Mouse (Mus musculus) hindbrain, embryonic 12.5 days (tissue): ENCODE data around the gene Nupr1. TPM values are rescaled to one million over a fixed set of nuclear protein-coding genes. Genes with fewer than 3 reads are reported as not detected.
A peak's percentile ranks its signal among the peaks of the same experiment; 100 is the strongest.
"Not testable (repeated sequence)": the region's sequence is repeated elsewhere in the genome, so short reads cannot be mapped to it uniquely, and the experiment has no call there.

Source experiments
- ATAC-seq: fragments of 200-750 bp; cut with Nextera tagmentation; 2 replicates; pipeline ENCODE4 v1.8.0; 2017; ENCODE audit warnings: moderate TSS enrichment; ENCODE audit not compliant: low FRiP score
- H3K27ac ChIP-seq: fragments of 300-500 bp; sonication (generic); 2 replicates; pipeline ENCODE4 v1.5.1; 2016; ENCODE audit warnings: mild to moderate bottlenecking
- H3K27me3 ChIP-seq: fragments of 300-500 bp; sonication (generic); 2 replicates; pipeline ENCODE4 v1.6.1; 2016; ENCODE audit warnings: mild to moderate bottlenecking
- H3K36me3 ChIP-seq: fragments of 300-500 bp; sonication (generic); 2 replicates; pipeline ENCODE4 v1.6.1; 2016; ENCODE audit warnings: mild to moderate bottlenecking
- H3K4me1 ChIP-seq: fragments of 300-500 bp; sonication (generic); 2 replicates; pipeline ENCODE4 v1.6.1; 2016
- H3K4me2 ChIP-seq: fragments of 300-500 bp; sonication (generic); replicated peaks from 2 replicates; pipeline ENCODE4 v1.6.1; 2016; ENCODE audit warnings: mild to moderate bottlenecking
- H3K4me3 ChIP-seq: fragments of 300-500 bp; sonication (generic); 2 replicates; pipeline ENCODE4 v1.5.1; 2016; ENCODE audit warnings: mild to moderate bottlenecking
- H3K9ac ChIP-seq: fragments of 300-500 bp; sonication (generic); 2 replicates; pipeline ENCODE4 v1.6.1; 2016; ENCODE audit warnings: mild to moderate bottlenecking, moderate library complexity
- H3K9me3 ChIP-seq: fragments of 300-500 bp; sonication (generic); replicated peaks from 2 replicates; pipeline ENCODE4 v1.6.1; 2016; ENCODE audit warnings: mild to moderate bottlenecking
- WGBS: fragments of 180-500 bp; shearing (Covaris S2); methylation state at CpG from one replicate; pipeline ENCODE4 v1.1.7; 2016; 5-methylcytosine and 5-hydroxymethylcytosine counted together
- polyA plus RNA-seq: library from polyadenylated mRNA; unstranded; fragments of >200 nt; fragmentation: Nextera tagmentation; extraction: Ambion mirVana; gene quantifications from 2 replicates; pipeline ENCODE4 v1.2.1, GENCODE M21; 2016

The Nupr1 gene
- polyA plus RNA-seq, 1 experiment from 2014 or later, result 3.8 TPM

DNA sequence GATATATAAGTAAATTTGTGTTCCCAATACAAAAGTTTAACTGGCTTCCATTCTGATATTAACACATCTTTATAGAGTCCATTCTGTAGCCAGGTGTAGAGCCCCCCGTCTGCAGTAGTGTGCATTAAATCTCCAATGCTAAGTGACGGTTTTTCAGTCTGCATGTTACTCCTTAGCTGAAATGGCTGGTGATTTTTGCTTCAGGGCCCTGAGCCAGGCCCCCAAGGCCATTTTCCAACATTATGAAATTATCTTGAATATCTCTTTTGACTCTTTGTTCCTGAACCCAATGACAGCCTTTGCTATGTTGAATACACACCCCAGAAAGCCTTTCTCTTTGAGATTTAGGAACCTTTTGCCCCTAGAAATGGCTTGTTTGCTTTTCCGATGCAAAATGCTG lies 29.1 kb upstream of the Nupr1 start:
- Histone ChIP-seq H3K27me3 (no peaks in the 10 kb centered on the region), H3K9ac (no peak overlapping the region), H3K36me3 (peaks cover 23% of the 10 kb centered on the region), H3K27ac (no peak overlapping the region), H3K4me3 (no peak overlapping the region), H3K4me2 (no peak overlapping the region), H3K4me1 (no peaks in the 10 kb centered on the region), H3K9me3 (no peaks in the 10 kb centered on the region)
- 92% methylated on average over 3 of the region's 3 CpGs for WGBS
- no peak for ATAC-seq

DNA sequence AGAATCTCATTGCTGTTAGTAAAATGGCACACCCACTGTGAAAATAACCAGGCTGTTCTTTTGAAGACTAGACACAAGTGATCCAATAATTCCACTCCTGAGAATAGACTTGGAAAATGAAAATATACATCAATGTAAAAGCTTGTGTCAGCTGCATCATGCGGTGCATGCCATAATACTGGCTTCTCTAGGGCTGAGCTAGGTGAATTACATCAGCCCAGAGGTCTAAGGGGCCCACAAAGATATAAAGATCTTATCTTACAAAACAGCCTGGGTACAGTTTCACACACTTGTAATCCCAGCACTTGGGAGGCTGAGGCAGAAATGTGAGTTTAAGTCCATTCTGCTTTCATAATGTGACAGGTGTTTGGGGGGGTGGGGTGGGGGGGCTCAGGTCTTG lies 26.9 kb upstream of the Nupr1 start:
- Histone ChIP-seq H3K4me3 (no peak overlapping the region), H3K4me1 (no peaks in the 10 kb centered on the region), H3K4me2 (no peak overlapping the region), H3K27ac (no peak overlapping the region), H3K9ac (no peak overlapping the region), H3K36me3 (0 out of 2 replicates have a peak, but pooled peaks cover 5% of the 10 kb centered on the region), H3K27me3 (no peaks in the 10 kb centered on the region), H3K9me3 (no peaks in the 10 kb centered on the region)
- 88% methylated on average over 1 of the region's 1 CpGs for WGBS
- ATAC-seq, result no peak

DNA sequence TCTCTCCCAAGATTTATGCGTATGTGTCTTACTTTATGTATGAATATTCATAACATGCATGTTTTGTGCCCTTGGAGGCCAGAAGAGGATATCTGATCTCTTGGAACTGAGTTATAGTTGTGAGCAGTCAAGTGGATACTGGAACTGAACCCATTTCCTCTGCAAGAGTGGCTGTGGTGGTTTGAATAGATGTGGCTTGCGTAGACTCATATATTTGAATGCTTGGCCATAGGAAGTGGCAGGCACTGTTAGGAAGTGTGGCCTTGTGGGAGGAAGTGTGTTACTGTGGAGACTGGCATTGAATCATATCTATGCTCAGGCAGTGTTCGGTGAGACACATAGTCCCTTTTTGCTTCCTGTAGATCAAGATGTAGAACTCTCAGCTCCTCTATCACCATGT lies 25.0 kb upstream of the Nupr1 start:
- Histone ChIP-seq H3K4me1 (no peaks in the 10 kb centered on the region), H3K9me3 (no peaks in the 10 kb centered on the region)
- 97% methylated on average over 3 of the region's 3 CpGs for WGBS

DNA sequence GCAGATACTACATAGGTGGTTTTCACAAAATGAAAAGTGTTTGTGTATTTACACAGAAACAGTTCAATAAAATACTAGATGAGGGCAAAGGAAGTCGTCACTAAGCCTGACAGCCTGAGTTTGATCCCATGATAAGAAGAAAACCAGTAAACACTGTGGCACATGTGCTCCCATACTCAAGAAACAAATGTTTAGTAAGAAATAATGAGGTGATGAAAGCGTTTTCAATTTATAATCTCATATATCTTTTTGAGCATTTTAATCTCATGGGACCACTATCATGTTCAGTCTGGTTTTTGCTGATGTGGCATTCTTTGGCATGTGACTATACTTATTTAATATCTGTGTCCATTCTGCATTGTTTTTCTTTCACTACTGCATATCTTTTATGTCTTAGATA lies 23.3 kb upstream of the Nupr1 start:
- Histone ChIP-seq H3K27me3 (no peaks in the 10 kb centered on the region), H3K9me3 (no peaks in the 10 kb centered on the region), H3K9ac (no peak overlapping the region), H3K4me1 (peaks cover 7% of the 10 kb centered on the region), H3K4me3 (no peak overlapping the region), H3K4me2 (no peak overlapping the region), H3K36me3 (no peaks in the 10 kb centered on the region), H3K27ac (no peak overlapping the region)
- 84% methylated on average over 2 of the region's 2 CpGs for WGBS
- ATAC-seq, result no peak

More for the DNA sequence above, 25.0 kb upstream of the Nupr1 start:
- ATAC-seq, result no peak
- Histone ChIP-seq H3K27ac (no peak overlapping the region), H3K4me3 (no peak overlapping the region), H3K27me3 (no peaks in the 10 kb centered on the region), H3K9ac (no peak overlapping the region), H3K4me2 (no peak overlapping the region), H3K36me3 (0 out of 2 replicates have a peak, but pooled peaks cover under 1% of the 10 kb centered on the region)

DNA sequence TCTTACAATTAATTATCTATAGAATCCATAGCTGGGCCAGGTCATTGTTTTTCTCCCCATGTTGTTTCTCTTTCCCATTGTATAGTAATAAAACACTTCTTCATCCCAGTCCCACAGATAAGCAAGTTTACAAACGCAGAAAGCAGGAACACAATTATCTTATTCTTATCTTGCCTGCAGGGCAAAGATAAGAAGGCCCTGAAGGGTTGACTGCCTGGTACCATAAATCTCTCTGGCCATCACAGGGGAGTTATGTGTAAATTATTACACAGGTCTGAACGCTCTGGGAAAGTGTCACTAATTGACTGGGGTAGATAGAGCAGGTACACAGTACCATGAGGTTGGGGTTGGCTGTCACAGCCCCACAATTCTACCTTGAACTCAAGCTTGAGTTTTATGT lies 20.2 kb upstream of the Nupr1 start:
- Histone ChIP-seq H3K9ac (no peak overlapping the region), H3K4me1 (peaks cover 11% of the 10 kb centered on the region), H3K27me3 (no peaks in the 10 kb centered on the region), H3K4me2 (no peak overlapping the region), H3K27ac (no peak overlapping the region), H3K4me3 (no peak overlapping the region), H3K36me3 (no peaks in the 10 kb centered on the region), H3K9me3 (no peaks in the 10 kb centered on the region)
- ATAC-seq, result no peak
- WGBS, result 80% methylated on average over 2 of the region's 2 CpGs

DNA sequence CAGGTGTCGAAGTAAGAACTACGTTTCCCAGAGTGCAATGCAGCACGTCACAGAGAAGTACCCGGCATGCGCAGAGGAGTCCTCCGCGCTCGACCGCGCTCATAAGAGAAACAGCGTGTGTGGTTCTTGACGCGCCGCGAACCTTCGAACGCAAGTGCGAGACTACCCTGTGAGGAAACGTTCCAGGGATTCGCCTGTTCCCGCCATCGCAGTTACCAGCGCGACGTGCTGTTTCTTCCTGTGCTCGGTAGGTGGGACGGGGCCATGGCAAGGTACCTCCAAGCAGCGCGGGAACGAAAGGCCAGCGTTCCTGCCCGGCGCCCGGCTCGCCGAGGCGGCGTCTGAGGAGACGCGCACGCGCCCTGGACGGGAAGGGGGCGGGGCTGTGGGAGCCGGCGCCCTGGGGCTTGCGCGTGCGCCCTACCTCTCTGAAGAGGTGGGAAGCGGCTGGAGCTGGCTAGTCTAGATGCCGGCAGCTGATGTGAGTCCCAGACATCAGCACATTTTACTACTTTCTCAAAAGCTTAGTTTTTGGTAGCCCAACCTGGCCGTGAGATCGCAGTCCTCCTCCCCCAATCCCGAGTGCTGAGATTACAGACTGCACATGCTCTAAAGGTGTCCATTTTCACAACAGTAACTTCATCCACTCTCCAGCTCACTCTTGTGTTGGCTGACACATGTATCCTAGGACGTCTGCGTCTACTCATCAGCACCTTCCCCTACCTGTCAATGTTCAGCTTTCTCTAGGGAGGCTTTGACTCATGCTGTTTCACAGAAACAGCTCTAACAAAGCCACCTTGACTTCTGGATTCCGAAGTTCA lies 18.8 kb upstream of the Nupr1 start, which contains the start of gene Sgf29:
TSS of gene Sgf29 (plus strand) at position 79 of the 821 bp plus-strand sequence.
- Histone ChIP-seq H3K27ac (peak within 1 kb of the TSS; percentile 95), H3K9ac (peak within 1 kb of the TSS; percentile 66), H3K4me2 (peak within 1 kb of the TSS; percentile 84), H3K4me3 (peak within 1 kb of the TSS; percentile 57), H3K36me3 (no peaks in the 10 kb centered on the region), H3K27me3 (no peaks in the 10 kb centered on the region), H3K4me1 (peaks cover 11% of the 10 kb centered on the region), H3K9me3 (no peaks in the 10 kb centered on the region)
- ATAC-seq, result peak; percentile 98
- 1% methylated on average over 57 of the region's 57 CpGs for WGBS

DNA sequence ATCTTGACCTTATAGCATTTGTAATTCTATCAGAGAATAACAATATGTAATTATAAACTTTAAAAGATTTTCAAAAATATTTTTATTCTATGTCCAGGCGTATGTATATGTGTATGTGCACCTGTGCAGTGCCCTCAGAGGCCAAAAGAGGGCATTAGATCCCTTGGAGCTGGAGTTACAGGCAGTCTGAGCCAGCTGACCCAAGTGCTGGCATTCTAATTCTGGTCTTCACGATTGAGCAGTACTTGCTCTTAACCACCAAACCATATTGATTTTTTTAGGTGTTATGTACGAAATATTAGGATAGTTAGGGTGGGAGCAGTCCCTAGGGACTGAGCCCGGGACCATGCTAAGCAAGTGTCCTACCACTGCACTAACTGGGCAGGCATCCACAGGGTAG lies 17.8 kb upstream of the Nupr1 start:
- no peaks in the 10 kb centered on the region for H3K36me3 ChIP-seq
- no peaks in the 10 kb centered on the region for H3K27me3 ChIP-seq
- H3K9me3 ChIP-seq, result no peaks in the 10 kb centered on the region
- H3K9ac ChIP-seq, result no peak overlapping the region
- peak overlapping the region; percentile 84 for H3K4me2 ChIP-seq
- peaks cover 11% of the 10 kb centered on the region for H3K4me1 ChIP-seq
- 77% methylated on average over 4 of the region's 4 CpGs for WGBS
- ATAC-seq, result no peak
- no peak overlapping the region for H3K4me3 ChIP-seq
- H3K27ac ChIP-seq, result peak overlapping the region; percentile 95; the same call in 1 of the 2 replicates

DNA sequence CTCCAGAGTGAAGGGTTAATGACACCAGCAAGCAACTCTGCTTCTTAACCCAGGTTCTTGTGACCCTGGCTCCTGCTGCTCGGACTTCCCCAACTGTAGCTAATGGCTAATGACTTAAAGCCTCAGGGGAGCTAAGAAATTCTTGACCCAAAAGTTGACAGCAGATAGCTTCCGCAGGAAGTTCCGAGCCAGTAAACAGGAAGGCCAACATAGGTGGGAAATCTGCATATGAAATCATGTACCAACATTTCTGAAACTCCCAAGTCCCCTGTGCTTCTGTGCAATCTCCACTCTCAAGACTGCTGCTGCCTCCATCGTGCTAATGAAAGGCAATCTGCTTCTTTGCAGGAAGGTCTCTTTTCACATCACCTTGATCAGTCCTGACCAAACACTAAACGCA lies 15.0 kb upstream of the Nupr1 start:
- ATAC-seq, result no peak
- no peak overlapping the region for H3K4me3 ChIP-seq
- H3K27me3 ChIP-seq, result no peaks in the 10 kb centered on the region
- no peak overlapping the region for H3K9ac ChIP-seq
- peaks cover 11% of the 10 kb centered on the region for H3K4me1 ChIP-seq
- WGBS, result 69% methylated on average over 5 of the region's 5 CpGs
- no peak overlapping the region for H3K27ac ChIP-seq
- no peaks in the 10 kb centered on the region for H3K9me3 ChIP-seq
- H3K4me2 ChIP-seq, result no peak overlapping the region
- no peaks in the 10 kb centered on the region for H3K36me3 ChIP-seq

DNA sequence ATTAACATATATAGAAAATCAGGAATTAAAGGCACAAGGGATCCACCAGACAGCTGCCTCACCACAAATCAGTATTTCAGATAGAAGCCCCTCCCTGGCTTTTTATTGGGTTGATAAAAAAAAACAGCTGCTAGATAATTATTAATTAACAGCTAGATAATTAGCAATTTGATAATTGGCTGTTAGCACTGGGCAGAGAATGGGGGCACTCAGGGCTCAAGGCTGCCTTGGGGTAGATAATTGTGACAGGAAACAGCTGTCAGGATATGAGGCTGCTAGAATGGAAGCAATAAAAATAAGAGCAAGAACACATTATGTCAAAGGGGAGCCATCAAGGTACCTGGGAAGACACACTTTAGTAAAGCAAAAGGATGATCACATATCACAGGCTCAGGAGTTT lies 14.3 kb upstream of the Nupr1 start:
- Histone ChIP-seq H3K9ac (no peak overlapping the region), H3K4me1 (peaks cover 6% of the 10 kb centered on the region), H3K36me3 (no peaks in the 10 kb centered on the region), H3K4me2 (no peak overlapping the region), H3K4me3 (no peak overlapping the region), H3K27ac (no peak overlapping the region), H3K27me3 (no peaks in the 10 kb centered on the region), H3K9me3 (no peaks in the 10 kb centered on the region)
- ATAC-seq, result no peak

DNA sequence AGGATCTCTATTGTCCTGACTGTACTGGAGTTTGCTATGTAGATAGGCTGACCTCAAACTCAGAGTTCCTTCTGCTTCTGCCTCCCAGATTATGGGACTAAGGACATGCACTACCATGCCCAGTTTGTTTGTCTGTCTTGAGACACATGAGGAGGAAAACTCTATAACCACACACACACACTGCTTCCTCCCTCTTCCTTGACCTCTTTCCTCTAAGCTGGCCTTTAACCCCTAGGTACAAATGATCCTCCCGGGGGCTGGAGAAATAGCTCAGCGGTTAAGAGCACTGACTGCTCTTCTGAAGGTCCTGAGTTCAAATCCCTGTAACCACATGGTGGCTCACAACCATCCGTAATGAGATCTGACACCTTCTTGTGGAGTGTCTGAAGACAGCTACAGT lies 13.7 kb upstream of the Nupr1 start:
- no peak overlapping the region for H3K27ac ChIP-seq
- ATAC-seq, result no peak
- no peaks in the 10 kb centered on the region for H3K36me3 ChIP-seq
- H3K4me1 ChIP-seq, result peaks cover 3% of the 10 kb centered on the region; the same call in 1 of the 2 replicates
- H3K9ac ChIP-seq, result no peak overlapping the region
- no peaks in the 10 kb centered on the region for H3K9me3 ChIP-seq
- no peak overlapping the region for H3K4me3 ChIP-seq
- H3K4me2 ChIP-seq, result no peak overlapping the region
- H3K27me3 ChIP-seq, result no peaks in the 10 kb centered on the region
- WGBS, result 75% methylated on average over 3 of the region's 3 CpGs

DNA sequence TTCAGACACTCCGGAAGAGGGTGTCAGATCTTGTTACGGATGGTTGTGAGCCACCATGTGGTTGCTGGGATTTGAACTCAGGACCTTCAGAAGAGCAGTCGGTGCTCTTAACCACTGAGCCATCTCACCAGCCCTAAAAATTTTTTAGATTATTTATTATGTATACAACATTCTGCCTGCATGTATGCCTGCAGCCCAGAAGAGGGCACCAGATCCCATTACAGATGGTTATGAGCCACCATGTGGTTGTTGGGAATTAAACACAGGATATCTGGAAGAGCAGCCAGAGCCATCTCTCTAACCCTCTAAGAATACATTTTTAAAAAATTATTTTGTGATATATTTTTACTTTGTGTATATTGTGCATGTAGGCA lies 12.6 kb upstream of the Nupr1 start:
- not testable (repeated sequence) for H3K27me3 ChIP-seq, H3K36me3 ChIP-seq, H3K9me3 ChIP-seq, H3K4me3 ChIP-seq, H3K9ac ChIP-seq, H3K4me1 ChIP-seq, H3K27ac ChIP-seq, H3K4me2 ChIP-seq, ATAC-seq
- WGBS, result 74% methylated on average over 3 of the region's 3 CpGs

DNA sequence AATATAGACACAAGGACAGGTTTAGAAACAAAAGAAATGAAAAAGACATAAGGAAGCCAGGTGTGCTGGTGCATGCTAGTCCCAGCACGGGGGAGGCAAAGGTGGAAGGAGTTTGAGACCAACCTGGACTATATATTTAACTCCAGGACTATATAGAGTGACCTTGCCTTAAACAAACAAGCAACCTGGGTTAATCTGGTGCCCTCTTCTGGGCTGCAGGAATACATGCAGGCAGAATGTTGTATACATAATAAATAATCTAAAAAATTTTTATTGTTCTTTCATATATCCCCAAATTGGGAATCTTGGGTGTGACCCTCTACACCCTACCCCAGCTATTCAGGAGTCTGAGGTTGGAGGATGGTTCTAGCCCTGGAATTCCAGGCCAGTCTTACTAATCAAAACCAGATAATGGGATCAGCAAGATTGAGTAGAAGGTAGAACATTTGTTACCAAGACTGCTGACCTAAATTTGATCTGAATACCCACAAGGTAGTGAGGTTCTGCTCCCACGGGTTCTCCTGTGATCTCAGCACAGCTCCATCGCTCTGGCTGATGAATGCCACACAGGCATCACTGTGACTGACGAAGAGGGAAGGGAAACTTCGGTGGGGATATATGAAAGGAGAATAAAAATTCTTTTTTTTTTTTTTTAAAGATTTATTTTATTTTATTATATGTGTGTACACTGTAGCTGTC lies 12.0 kb upstream of the Nupr1 start:
- Histone ChIP-seq H3K27ac (no peak overlapping the region), H3K36me3 (no peaks in the 10 kb centered on the region), H3K27me3 (no peaks in the 10 kb centered on the region; the same call in 1 of the 2 replicates), H3K4me3 (no peak overlapping the region), H3K4me1 (no peaks in the 10 kb centered on the region), H3K9ac (no peak overlapping the region), H3K4me2 (no peak overlapping the region), H3K9me3 (no peaks in the 10 kb centered on the region)
- no peak for ATAC-seq
- WGBS, result 74% methylated on average over 5 of the region's 5 CpGs
